Mouse (Mus musculus): ENCODE results near the gene Lrrn4. TPM values are rescaled to one million over a fixed set of nuclear protein-coding genes. Genes with fewer than 3 reads are reported as not detected.

Gene Lrrn4
- 5.5 TPM for polyA plus RNA-seq (2014; fragmentation: Illumina TruSeq; extraction: RNeasy Lipid Tissue Mini Kit (QIAGEN cat#74804); ENCODE audit: low read depth, low replicate concordance)

DNA sequence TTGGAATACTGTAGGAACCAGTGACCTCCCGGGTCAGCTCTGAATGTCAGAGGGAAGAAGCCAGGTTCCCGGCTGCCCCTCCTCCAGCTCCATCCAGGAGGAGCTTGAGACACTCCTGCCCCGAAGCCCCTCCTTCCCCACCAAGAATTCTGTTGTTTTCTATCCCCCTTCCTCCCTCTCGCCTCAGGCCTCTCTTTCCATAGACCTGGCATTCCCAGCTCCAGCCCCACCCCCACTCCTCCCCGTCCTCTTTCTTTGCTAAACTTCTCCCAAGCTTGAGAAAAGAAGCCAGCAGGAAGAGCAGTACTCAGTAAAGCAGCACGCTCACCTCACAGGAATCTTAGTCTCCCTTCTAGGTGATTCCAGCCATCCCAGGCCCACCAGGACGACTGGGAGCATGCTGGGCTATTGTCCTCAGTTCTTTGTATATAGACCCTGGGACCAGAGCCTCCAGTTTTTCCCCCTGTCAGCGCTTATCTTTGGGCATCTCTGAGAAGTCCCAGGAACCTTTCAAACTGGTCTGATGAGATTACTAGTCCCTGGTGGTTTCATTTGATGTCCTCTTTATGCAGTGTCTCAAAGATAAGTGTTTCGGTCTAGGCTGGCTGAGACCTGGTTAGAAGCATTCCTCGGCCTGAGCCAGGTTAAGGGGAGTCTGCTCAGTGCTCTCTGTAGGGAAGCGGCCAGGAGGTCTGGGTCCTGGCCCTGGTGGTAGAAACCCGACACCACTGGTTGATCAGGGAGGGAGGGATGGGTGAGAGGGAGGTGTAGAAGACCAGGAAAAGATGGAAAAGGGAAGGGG, at the start of gene Lrrn4:
Gene Lrrn4 (minus strand): TSS at position 48 of the 802 bp plus-strand sequence.

DNA sequence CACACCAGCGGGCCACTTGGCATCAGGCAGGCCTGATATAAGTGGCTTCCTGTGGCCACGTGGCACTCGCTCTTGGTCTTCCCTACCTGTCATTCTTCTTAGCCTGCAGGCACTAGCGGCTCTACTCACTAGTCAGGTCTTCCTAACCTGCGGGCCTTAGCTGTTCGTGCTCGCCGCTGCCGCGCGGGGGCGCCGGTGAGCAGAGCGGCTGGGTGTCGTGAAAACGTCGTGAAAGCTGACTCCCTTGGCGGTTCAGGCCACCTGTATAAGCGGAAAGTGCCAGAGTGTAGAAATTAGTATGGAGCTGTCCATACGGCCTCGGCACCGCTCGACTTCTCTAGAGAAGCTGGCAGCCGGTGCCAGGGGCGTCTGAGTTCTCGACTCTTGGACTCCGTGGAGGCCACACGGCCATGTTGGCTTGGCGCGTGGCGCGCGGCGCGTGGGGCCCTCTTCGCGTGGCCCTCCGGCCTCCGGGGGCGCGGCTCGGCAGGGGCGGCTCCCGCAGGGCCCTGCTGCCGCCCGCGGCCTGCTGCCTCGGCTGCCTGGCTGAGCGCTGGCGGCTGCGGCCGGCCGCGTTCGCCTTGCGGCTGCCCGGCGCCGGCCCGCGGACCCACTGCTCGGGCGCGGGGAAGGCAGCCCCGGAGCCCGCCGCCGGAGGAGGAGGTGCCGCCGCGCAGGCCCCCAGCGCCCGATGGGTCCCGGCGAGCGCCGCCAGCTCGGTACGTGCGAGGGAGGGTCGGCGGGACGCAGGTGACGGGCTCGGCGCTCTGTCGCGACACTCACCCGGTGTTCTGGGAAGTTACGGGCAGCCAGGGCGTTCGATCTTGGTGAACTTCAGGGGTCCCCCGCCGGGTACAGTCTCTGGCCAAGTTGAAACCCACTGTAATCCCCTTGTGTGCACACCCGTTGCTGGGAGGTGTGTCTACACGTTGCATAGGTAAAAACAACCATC, 34.0 kb downstream of the Lrrn4 start, which contains the start of gene Crls1:
Gene Crls1 (plus strand): TSS at position 260 of the 952 bp plus-strand sequence.

Other genes starting within 250 kb of the Lrrn4 start
- gene Shld1, start 194.0 kb downstream of the Lrrn4 start, polyA plus RNA-seq (2014; fragmentation: Illumina TruSeq; extraction: RNeasy Lipid Tissue Mini Kit (QIAGEN cat#74804); ENCODE audit: low read depth, low replicate concordance), result 4.9 TPM
- 1,752 TPM for gene Chgb, start 99.6 kb downstream of the Lrrn4 start, polyA plus RNA-seq (2014; fragmentation: Illumina TruSeq; extraction: RNeasy Lipid Tissue Mini Kit (QIAGEN cat#74804); ENCODE audit: low read depth, low replicate concordance)
- 54.6 TPM for gene Trmt6, start 64.8 kb downstream of the Lrrn4 start, polyA plus RNA-seq (2014; fragmentation: Illumina TruSeq; extraction: RNeasy Lipid Tissue Mini Kit (QIAGEN cat#74804); ENCODE audit: low read depth, low replicate concordance)
- 7.1 TPM for gene Mcm8, start 64.8 kb downstream of the Lrrn4 start, polyA plus RNA-seq (2014; fragmentation: Illumina TruSeq; extraction: RNeasy Lipid Tissue Mini Kit (QIAGEN cat#74804); ENCODE audit: low read depth, low replicate concordance)
- gene Crls1, start 34.2 kb downstream of the Lrrn4 start, polyA plus RNA-seq (2014; fragmentation: Illumina TruSeq; extraction: RNeasy Lipid Tissue Mini Kit (QIAGEN cat#74804); ENCODE audit: low read depth, low replicate concordance), result 385 TPM
- gene Fermt1, start 65.0 kb upstream of the Lrrn4 start, polyA plus RNA-seq (2014; fragmentation: Illumina TruSeq; extraction: RNeasy Lipid Tissue Mini Kit (QIAGEN cat#74804); ENCODE audit: low read depth, low replicate concordance), result not detected

All from adrenal gland, adult 10 weeks (tissue).